Mouse (Mus musculus) brain, embryonic 14.5 days (tissue): ENCODE data around the gene Mpv17. TPM values are rescaled to one million over a fixed set of nuclear protein-coding genes. Genes with fewer than 3 reads are reported as not detected.
A peak's percentile ranks its signal among the peaks of the same experiment; 100 is the strongest.

ENCODE experiments used
- DNase-seq: peaks from one replicate; pipeline ENCODE4 v3.0.0-alpha.2; 2011; ENCODE audit warnings: low read depth
- CTCF ChIP-seq: fragments of 200-500 bp; IDR thresholded peaks from 2 replicates; pipeline ENCODE4 v1.5.1; 2012; ENCODE audit warnings: inconsistent platforms, mild to moderate bottlenecking, moderate library complexity, borderline replicate concordance; ENCODE audit not compliant: insufficient read depth, insufficient read length; ENCODE audit errors: extremely low read depth
- POLR2A ChIP-seq: fragments of 200-500 bp; IDR thresholded peaks from 2 replicates; pipeline ENCODE4 v1.6.1; 2012; ENCODE audit warnings: mild to moderate bottlenecking, inconsistent platforms, borderline replicate concordance; ENCODE audit not compliant: poor library complexity, insufficient read depth, insufficient read length, severe bottlenecking; ENCODE audit errors: extremely low read depth
- polyA plus RNA-seq: library from polyadenylated mRNA; depleted of rRNA; stranded (reverse); fragments of >200 nt; gene quantifications from 2 replicates; pipeline ENCODE4 v1.2.3, GENCODE M21; 2012

Mpv17 gene
- polyA plus RNA-seq, 1 experiment = 55.9 TPM

DNA sequence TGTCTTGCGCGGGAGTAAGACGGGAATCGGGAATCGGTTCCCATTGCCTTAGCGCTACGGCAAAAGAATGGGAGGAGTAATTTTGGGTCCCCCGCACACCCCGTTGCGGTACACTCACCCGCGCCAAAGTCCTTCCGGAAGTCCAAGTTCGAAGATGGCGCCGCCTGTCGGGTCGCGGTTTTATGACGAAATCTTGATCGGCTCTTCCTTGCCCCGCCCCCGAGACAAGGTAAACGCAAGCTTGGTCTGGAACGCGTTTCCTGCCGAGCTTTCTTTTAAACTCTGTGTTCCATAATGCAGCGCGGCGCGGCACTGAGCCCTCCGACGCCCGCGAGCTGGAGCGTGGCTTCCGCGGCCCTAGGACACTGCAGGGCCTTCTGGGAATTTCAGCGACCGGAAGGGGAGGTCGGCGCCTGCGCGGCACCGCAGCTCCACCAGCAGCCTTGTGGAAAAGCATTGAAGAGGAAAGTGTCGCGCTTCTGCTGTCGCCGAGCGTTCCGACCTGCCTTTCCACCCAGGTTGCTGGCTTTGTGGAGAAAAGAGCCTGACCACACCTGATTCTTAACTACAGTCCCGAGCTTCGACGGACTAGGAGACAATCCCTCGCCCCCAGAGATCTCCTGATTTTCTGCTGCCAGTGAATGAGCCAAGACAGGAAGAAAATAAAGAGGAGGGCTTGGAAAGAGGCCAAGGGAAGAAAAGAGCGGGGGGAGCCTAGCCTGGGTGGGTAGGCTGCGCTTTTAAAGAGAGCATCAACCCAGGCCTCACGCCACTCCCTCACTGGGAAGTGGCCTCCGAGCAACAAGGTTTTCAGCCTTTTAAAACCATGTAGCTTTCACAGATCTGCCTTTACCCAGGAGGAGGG, 25.9 kb upstream of the Mpv17 start, which contains the start of the genes Gm29609 and Gtf3c2:
TSS of gene Gm29609 (minus strand) at position 146 of the 865 bp plus-strand sequence.
TSS of gene Gtf3c2 (minus strand) at position 379 of the 865 bp plus-strand sequence.
- DNase-seq = peak; percentile 99

DNA sequence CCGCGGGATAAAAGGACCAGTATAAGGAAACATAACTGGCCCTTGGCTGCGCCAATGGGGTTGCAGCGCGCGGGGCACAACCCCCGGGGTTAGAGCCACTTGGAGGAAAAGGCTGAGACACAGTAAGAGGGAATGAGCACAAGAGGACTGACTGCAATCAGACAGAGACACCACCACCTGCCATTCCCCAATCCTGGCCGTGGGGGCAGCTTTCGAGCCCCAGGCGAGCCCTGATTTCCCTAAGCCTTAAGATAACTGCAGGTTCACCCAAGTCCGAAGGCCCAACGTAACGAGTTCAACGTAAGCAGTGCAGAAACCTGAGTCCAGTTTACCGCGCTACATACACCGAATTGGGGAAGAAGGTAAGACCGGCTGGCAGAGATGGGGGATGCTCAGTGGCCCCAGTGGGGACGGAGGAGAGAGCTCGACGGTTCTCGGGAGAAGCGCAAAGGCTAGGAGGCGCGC, 25.3 kb upstream of the Mpv17 start:
- DNase-seq = no peak
- TF ChIP-seq POLR2A (no peak), CTCF (no peak)

More for the DNA sequence above, 25.9 kb upstream of the Mpv17 start, which contains the start of the genes Gm29609 and Gtf3c2:
- TF ChIP-seq POLR2A (peak; percentile 54; the same call in 1 of the 2 replicates), CTCF (no peak)

DNA sequence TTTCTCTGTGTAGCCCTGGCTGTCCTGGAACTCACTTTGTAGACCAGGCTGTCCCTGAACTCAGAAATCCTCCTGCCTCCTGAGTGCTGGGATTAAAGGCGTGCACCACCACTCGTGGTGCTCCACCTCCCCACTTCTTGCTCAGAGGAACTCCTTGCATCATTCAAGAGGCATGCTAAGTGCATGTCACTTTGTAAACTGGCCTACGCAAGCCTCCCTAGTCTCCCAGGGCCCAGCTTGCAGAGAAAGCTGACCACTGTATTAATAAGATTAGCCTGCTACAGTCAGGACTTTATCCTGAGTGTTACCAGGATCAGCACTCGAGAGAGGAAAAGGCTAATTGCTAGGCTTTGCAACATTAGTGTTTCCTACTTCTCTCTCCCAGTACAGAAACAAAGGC, 14.6 kb upstream of the Mpv17 start:
- TF ChIP-seq CTCF (no peak), POLR2A (no peak)
- DNase-seq = no peak

DNA sequence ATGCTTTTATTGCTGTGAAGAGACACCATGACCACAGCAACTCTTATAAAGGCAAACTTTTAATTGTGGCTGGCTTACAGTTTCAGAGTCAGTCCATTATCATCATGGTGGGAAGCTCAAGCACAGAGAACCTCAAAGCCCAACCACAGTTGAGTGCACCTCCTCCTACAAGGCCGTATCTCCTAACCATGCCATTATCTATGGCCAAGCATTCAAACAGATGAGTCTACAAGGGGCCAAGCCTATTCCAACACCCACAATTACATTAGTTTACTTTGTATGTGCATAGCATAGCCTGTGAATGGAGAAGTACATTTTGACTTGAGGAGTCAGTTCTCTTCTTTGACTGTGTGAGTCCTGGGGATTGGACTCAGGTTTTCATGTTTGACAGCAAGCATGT, 10.8 kb upstream of the Mpv17 start:
- TF ChIP-seq CTCF (no peak), POLR2A (no peak)
- no peak for DNase-seq

DNA sequence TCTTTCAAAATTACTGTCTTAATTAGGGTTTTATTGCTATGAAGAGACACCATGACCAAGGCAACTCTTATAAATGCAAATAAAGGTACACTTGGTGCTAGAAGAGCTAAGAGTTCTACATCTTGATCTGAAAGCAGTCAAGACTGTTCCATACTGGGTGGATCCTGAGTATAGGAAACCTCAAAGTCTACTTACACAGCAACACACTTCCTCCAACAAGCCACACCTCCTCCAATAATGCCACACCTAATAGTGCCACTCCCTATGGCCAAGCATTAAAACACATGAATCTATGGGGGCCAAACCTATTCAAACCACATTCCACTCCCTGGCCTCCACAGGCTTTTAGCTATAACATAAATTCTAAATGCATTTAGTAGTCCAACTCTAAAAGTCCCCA, 8.4 kb upstream of the Mpv17 start:
- TF ChIP-seq POLR2A (no peak), CTCF (no peak)
- DNase-seq = no peak

DNA sequence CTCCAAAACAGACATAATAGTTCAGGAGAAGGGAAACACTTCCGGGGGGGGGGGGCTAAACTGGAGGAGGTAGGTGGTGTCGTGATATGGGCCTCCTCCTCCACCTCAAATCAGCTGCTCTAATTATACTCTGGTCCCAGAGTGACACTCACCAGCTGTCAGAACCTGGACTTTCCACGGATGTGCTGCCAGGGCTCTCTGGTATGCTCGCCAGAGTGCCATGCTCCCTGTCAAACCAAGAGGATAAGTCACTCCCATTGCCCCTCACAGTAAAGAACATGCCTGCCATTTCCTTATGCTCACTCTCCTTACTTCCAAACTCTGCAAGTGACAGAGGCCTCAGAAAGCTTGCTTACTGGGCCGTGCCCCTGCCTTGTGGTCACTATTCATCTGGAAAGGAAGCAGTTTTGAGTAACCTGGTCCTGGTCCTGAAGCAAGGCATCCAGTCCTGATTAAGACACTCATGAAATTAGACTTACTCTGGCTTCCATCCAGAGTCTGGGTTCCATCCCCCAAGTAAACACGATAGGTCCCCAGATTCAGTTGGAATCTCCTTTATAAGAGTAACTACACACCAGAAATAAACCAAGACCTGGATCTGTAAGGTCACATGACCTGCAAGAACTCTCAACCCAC, 417 bp downstream of the Mpv17 start:
- TF ChIP-seq CTCF (no peak), POLR2A (no peak)
- DNase-seq = no peak

DNA sequence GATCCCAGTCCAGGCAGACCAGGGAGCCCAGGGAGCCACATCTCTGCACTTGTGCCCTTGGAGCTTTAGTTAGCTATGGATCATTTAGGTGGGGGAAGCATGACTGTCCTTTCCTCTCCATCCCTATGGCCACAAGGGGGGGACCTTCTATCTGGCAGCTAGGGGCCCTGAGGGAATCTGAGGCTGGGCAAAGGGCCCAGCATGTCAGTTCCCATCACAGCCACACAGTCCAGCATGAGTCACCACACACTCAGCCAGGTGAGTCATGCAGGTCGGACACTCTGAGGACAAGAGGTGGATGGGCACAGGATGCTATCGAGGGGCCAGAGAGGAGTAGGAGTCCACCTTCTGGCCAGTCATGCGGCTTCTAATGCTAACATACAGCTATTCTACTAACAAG, 2.3 kb downstream of the Mpv17 start:
- TF ChIP-seq POLR2A = no peak
- no peak for TF ChIP-seq CTCF
- DNase-seq = no peak

DNA sequence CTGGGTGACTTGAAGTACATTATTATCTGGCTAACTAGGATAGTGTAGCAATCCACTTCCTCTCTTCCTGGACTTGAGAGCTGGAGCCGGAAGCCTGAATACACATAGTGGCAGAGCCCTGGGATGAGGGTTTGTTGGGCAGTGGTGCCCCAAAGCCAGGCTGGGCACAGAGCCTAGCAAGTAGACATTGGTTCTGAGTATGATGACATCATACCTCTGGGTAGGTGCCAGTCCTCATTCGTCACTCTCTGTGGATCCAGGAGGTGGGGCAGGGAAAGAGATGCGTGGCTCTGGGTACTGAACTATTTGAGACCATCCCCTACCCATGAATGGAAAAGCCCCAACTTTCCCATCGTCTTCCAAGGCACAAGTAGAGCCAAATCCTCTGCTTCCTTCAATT, 4.3 kb downstream of the Mpv17 start:
- no peak for DNase-seq
- no peak for TF ChIP-seq CTCF
- TF ChIP-seq POLR2A = no peak

DNA sequence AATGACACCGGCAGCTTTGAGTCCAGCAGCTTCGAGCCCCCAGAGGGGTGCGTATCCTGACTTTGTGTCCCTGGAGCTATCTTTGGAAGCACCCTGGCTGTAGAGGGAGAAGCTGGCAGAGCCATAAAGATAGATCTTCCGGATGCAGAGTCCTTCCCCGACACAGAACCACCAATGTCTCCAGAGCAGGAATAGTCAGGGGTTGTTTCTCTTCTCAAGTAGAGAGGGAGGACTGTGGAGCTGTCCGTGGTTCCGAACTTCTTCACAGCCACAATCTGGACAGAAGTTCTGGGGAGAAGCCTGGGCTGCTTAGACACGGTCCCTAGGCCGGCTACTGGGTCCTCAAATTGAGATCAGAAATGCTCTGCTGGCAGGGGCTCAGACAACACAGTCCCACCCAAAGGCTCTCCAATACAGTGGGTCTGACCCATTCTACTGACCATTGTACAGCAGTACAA, 15.1 kb downstream of the Mpv17 start:
- DNase-seq = no peak
- no peak for TF ChIP-seq CTCF

DNA sequence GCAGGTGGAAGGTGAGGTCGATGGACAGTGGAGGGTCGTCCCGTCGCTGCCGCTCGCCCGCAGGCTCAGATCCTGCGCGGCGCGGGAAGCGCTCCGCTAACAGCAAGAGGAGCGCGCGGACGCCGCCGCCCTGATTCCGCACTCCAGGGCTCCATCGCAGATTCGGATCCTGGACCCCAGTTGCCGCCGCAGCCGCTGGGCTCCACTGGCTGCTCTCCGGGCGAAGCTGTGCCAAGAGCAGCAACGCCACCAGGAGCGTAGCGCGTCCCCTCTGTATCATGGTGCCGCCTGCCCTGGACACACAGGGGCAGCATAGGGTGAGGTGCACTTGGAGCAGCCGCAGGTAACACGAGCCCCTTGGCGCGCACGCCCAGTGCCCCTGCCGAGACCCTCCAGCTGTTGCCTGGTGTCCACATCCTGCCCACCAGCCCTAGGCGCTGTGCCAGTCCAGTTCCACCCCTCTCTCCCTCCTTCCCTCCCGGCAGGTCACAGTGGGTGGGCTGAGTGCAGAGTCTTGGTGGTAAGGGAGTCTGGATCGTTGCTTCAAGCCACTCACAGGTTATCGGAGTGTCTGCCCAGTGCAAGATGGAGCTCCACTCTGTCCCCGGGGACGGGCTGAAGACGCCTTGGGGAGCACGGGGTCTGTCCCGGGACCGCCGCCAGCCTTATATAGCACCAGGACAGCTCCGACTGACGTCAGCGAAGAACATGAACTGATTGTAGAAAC, 15.6 kb downstream of the Mpv17 start, which contains the start of gene Ucn:
TSS of gene Ucn (minus strand) at position 589 of the 727 bp plus-strand sequence.
- TF ChIP-seq CTCF (no peak), POLR2A (no peak)
- DNase-seq = peak; percentile 3

DNA sequence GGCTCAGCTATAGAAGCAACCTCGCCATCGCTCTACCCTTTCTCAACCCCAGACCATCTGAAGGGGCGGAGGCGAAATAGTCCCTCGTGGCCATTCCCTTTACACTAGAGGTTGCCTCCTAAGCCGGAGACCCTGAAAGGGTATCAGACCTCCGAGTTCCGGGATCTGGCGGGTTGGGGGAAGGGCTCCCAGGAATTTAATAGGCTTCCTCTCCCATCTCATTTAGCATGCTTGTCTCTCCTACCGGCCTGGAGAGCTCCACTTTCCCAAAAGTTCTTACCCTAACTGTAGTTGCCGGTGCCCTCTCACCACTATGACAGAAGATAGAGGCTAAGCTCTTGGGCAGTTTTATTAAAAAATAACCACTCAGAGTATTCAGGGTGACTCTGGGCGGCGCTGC, 16.4 kb downstream of the Mpv17 start:
- DNase-seq = no peak
- TF ChIP-seq POLR2A = no peak
- no peak for TF ChIP-seq CTCF
